Mouse (Mus musculus) heart, adult 18-20 months (tissue): ENCODE data around the gene Ube2v1. TPM values are rescaled to one million over a fixed set of nuclear protein-coding genes. Genes with fewer than 3 reads are reported as not detected.
A peak's percentile ranks its signal among the peaks of the same experiment; 100 is the strongest.
"Not testable (repeated sequence)": the region's sequence is repeated elsewhere in the genome, so short reads cannot be mapped to it uniquely, and the experiment has no call there.

Experiments
- DNase-seq, 2 experiments: peaks; one replicate each; pipeline ENCODE4 v3.0.0; 2021 to 2022; ENCODE audit warnings: mixed read lengths in 1 of 2
- total RNA-seq, 2 experiments: library from RNA; stranded (reverse); gene quantifications; 2 replicates each; pipeline ENCODE4 v1.2.3; 2021

Ube2v1 gene
- total RNA-seq, 2 experiments from 2014 or later, result 119 to 126 TPM

- peak; percentile 57 to 79 for DNase-seq
Observed at GRCm38 (mm10) chr2:167656629-167657478, 25.0 kb upstream of the Ube2v1 start.

- no peak for DNase-seq
Observed at GRCm38 (mm10) chr2:167654911-167655600, 23.2 kb upstream of the Ube2v1 start.

- no peak for DNase-seq
Observed at GRCm38 (mm10) chr2:167652694-167653093, 20.8 kb upstream of the Ube2v1 start.

GRCm38 (mm10) chr2:167651622-167652021, 19.7 kb upstream of the Ube2v1 start:
- DNase-seq, result no peak

GRCm38 (mm10) chr2:167649290-167650032, 17.6 kb upstream of the Ube2v1 start:
- no peak for DNase-seq

- DNase-seq, result no peak
Observed at GRCm38 (mm10) chr2:167646411-167646810, 14.5 kb upstream of the Ube2v1 start.

GRCm38 (mm10) chr2:167643356-167644052, 11.6 kb upstream of the Ube2v1 start:
- not testable (repeated sequence) for DNase-seq

- DNase-seq, result no peak
Observed at GRCm38 (mm10) chr2:167642164-167642563, 10.3 kb upstream of the Ube2v1 start.

GRCm38 (mm10) chr2:167641337-167641736, 9.4 kb upstream of the Ube2v1 start:
- DNase-seq, result peak in 1 of 2 experiments; percentile 73

- peak in 1 of 2 experiments; percentile 47 for DNase-seq
Observed at GRCm38 (mm10) chr2:167640279-167640678, 8.4 kb upstream of the Ube2v1 start.

- DNase-seq, result no peak
Observed at GRCm38 (mm10) chr2:167634865-167635512, 3.1 kb upstream of the Ube2v1 start.

- peak; percentile 97 to 98 for DNase-seq
Observed at GRCm38 (mm10) chr2:167634338-167634770, 2.5 kb upstream of the Ube2v1 start.

GRCm38 (mm10) chr2:167633537-167633872, 1.6 kb upstream of the Ube2v1 start:
- no peak for DNase-seq

GRCm38 (mm10) chr2:167632731-167633536, 1.0 kb upstream of the Ube2v1 start:
- DNase-seq, result no peak

- peak in 1 of 2 experiments; percentile 46 for DNase-seq
Observed at GRCm38 (mm10) chr2:167631181-167631590, 709 bp downstream of the Ube2v1 start.

GRCm38 (mm10) chr2:167630421-167630820, 1.5 kb downstream of the Ube2v1 start:
- DNase-seq, result no peak

- DNase-seq, result no peak
Observed at GRCm38 (mm10) chr2:167629665-167630209, 2.2 kb downstream of the Ube2v1 start.

- peak; percentile 61 to 69 for DNase-seq
Observed at GRCm38 (mm10) chr2:167628872-167629271, 3.0 kb downstream of the Ube2v1 start.

- DNase-seq, result no peak
Observed at GRCm38 (mm10) chr2:167627019-167627418, 4.9 kb downstream of the Ube2v1 start.

- no peak for DNase-seq
Observed at GRCm38 (mm10) chr2:167625670-167626069, 6.2 kb downstream of the Ube2v1 start.
